Mouse (Mus musculus): ENCODE measurements around the gene Uprt.

Uprt gene

GRCm38 (mm10) chrX:104482572-104483443 is at the start of gene Uprt:
Gene Uprt, plus strand, starts transcription at chrX:104482818.
- peak; percentile 79 to 82 for DNase-seq (ENCODE audit: low spot score in 2 of 2)

- DNase-seq (ENCODE audit: low spot score in 2 of 2), result no peak
Observed at GRCm38 (mm10) chrX:104433456-104433855, 49.2 kb upstream of the Uprt start.

- DNase-seq (ENCODE audit: low spot score in 2 of 2), result no peak
Observed at GRCm38 (mm10) chrX:104452433-104452832, 30.2 kb upstream of the Uprt start.

GRCm38 (mm10) chrX:104461755-104462154 is 20.9 kb upstream of the Uprt start:
- no peak for DNase-seq (ENCODE audit: low spot score in 2 of 2)

- DNase-seq (ENCODE audit: low spot score in 2 of 2), result no peak
Observed at GRCm38 (mm10) chrX:104464376-104464775, 18.2 kb upstream of the Uprt start.

GRCm38 (mm10) chrX:104478041-104478440 is 4.6 kb upstream of the Uprt start:
- no peak for DNase-seq (ENCODE audit: low spot score in 2 of 2)

- DNase-seq (ENCODE audit: low spot score in 2 of 2), result peak; percentile 17 to 20
Observed at GRCm38 (mm10) chrX:104483444-104483808, 808 bp downstream of the Uprt start.

GRCm38 (mm10) chrX:104485596-104485995 is 3.0 kb downstream of the Uprt start:
- DNase-seq (ENCODE audit: low spot score in 2 of 2), result no peak

- no peak for DNase-seq (ENCODE audit: low spot score in 2 of 2)
Observed at GRCm38 (mm10) chrX:104488036-104488435, 5.4 kb downstream of the Uprt start.

- no peak for DNase-seq (ENCODE audit: low spot score in 2 of 2)
Observed at GRCm38 (mm10) chrX:104488870-104489467, 6.4 kb downstream of the Uprt start.

GRCm38 (mm10) chrX:104489626-104490355 is 7.2 kb downstream of the Uprt start:
- no peak for DNase-seq (ENCODE audit: low spot score in 2 of 2)

GRCm38 (mm10) chrX:104501765-104502164 is 19.1 kb downstream of the Uprt start:
- DNase-seq (ENCODE audit: low spot score in 2 of 2), result no peak

GRCm38 (mm10) chrX:104542635-104543034 is 60.0 kb downstream of the Uprt start:
- DNase-seq (ENCODE audit: low spot score in 2 of 2), result no peak

- no peak for DNase-seq (ENCODE audit: low spot score in 2 of 2)
Observed at GRCm38 (mm10) chrX:104543919-104544595, 61.4 kb downstream of the Uprt start.

- no peak for DNase-seq (ENCODE audit: low spot score in 2 of 2)
Observed at GRCm38 (mm10) chrX:104545283-104545682, 62.7 kb downstream of the Uprt start.
